Mouse (Mus musculus) right cerebral cortex, postnatal 25 days (tissue): Measurements from ENCODE around the gene Lrmda.

Source experiments
- DNase-seq: peaks from one replicate; pipeline ENCODE4 v3.0.0; 2022

Lrmda gene

DNA sequence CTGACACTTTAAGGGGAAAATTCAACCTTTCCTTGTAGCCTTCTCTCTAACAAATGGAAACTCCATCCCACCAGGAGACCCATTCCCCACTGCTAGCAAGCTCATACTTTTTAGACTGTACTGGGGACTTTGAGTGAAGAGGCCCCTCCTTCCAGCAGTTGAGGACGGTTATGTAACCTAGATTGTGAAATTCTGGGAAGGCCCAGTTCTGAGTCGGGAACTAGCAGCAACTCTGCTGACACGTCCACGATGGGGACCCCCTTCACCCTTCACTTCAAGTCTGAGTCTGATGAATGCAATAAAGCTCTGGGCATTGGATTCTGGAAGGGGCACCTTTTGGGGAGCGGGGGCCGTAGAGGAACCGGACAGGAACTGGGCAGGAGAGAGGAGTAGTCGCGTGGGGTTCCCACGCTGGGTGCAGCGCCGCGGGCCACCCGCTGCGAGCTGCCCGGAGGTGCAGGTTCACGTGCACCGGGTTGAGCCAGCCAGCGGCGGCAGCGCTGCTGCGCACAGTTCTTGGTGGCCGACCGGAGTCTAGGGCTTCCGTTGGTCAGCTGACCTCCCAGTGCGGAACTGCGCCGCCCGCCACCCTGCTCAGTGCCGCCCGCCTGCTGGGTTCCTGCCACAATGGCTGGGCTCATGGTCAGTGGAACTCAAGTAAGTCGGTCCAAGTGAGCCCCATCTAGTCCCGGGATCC, at the start of gene Lrmda:
Gene Lrmda (plus strand): TSS at position 461 of the 697 bp plus-strand sequence.
- peak; percentile 48 for DNase-seq

GRCm38 (mm10) chr14:21981462-21981861, 38.0 kb upstream of the Lrmda start:
- peak; percentile 63 for DNase-seq

DNA sequence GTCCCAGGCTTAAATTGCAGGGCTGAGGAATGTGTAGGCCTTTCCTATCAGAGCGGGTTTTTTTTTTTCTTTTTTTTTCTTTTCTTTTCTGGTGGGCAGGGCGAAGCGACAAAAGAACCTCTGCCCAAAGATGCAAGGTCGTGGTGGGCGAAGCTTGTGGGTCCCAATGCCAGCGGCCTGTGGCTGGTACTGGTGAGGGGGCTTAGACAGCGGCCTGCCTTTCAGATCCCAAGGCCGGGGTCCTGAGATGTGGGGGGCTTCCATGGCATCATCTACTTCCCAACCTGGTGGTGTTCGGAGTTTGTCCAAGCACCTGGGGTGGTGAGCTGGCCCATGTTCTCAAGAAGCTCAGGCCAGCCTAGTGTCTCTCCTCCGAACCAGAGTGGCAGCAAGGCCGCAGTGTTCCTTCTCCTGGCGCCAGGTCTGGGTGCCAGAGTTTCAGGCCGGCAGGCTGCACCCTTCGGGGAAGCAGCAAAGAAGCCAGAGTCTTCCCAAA, 37.4 kb upstream of the Lrmda start:
- DNase-seq, result no peak

- no peak for DNase-seq
Measured at GRCm38 (mm10) chr14:21982592-21983310, 36.8 kb upstream of the Lrmda start.

DNA sequence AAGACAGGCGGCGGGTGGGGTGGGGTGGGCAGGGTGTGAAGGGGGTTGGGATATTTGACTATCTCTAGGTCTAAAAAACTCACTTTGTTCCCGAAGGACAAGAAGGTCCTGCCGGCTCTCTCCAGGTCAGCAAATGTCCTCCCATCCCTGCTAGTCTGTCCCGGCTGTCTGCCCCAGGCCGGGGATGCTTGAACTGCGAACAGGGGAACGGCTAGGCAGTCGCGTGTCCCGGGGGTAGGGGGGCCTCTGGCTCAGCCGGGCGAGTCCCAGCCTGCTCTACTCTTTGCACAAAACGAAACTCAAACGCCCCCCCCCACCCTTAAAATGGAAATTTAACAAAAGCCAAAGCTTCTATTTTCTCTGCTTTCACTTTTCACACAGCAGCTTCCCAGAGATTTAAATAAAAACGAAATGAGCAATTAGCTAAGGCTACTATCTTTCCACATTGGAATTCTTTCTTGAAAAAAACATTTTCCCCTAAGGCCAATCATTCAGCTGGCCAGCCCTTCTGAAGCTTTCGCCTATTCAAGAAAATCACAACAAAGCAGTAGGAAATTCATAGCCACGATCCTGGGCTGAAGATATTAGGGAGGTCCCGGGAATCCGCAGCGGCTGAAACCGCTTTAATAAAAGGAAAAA, 36.1 kb upstream of the Lrmda start:
- no peak for DNase-seq

- DNase-seq, result no peak
Measured at GRCm38 (mm10) chr14:21983950-21984730, 35.4 kb upstream of the Lrmda start.

DNA sequence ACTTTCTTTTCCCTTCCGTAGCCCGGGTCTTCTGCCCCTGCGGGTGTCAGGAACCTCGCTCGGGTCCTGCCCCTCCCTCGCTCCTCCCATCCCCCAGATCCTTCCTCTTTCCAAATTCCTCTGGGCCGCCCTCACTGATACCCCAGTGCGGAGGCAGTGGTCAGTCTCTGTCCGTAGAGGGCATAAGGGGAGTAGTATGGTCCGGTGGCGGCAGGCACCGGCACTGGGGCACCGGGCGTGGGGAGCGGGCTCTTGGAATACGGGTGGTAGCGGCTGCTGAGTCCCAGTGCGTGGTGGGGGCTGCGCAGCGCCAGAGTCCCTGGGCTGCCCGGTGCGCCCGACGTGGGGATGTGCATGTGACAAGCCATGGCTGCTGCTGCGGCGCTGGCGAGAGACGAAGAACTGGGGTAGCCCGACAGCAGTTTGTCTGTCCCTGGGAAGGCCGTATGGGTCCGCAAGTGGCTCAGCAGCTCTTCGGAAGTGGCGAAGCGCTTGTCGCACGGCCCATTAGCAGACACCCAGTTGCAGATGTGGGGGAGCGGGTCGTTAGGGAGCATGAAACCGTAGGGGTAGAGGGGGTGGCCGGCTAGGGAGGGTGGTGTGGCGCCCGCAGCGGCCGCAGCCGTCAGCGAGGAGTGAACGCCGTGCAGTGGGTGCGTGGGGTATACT, 34.6 kb upstream of the Lrmda start:
- DNase-seq, result no peak

GRCm38 (mm10) chr14:21985426-21985931, 34.0 kb upstream of the Lrmda start:
- no peak for DNase-seq

- peak; percentile 79 for DNase-seq
Measured at GRCm38 (mm10) chr14:21985981-21986732, 33.4 kb upstream of the Lrmda start.

DNA sequence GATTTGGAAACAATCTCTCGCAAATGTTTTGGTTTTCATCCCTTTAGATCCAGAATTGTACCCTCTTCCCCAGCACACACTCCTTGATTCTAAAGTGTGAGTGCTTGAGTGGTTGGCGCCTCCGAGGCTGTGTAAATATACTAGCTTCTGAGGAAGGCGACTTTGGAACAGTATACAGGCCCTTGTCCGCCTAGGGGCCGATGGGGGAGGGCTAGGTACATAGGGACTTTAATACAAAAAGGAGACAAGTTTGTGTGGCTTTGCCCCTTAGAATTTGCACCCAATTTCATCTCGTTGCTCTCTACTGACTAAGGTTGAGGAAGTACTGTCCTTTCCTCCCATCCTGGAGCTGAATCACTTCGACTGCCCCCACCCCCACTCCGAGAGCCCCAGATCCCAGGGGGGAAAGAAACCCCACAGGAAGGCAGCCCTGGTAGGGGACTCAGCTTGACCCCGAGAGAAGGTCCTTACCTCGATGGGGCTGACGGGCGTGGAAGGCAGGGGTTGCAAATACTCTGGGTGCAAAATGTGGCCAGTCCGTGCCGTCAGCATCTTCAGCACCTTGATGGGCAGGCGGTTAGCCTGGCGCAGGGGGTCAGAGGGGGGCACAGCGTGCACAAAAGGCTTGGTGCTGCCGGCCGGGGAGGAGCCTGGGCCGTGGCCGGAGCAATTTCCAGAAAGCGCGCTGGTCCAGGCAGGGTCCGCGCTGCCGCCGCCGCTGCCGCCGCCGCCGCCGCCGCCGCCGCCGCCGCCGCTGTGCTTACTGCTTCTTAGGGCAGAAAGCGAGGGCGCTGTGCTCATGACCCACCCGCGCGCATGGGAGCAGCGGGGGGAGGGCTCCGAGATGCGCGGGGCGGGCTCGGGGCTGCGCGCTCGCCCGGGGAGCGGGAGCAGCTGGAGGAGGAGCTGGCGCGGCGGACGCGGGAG, 32.5 kb upstream of the Lrmda start:
- DNase-seq, result peak; percentile 23

DNA sequence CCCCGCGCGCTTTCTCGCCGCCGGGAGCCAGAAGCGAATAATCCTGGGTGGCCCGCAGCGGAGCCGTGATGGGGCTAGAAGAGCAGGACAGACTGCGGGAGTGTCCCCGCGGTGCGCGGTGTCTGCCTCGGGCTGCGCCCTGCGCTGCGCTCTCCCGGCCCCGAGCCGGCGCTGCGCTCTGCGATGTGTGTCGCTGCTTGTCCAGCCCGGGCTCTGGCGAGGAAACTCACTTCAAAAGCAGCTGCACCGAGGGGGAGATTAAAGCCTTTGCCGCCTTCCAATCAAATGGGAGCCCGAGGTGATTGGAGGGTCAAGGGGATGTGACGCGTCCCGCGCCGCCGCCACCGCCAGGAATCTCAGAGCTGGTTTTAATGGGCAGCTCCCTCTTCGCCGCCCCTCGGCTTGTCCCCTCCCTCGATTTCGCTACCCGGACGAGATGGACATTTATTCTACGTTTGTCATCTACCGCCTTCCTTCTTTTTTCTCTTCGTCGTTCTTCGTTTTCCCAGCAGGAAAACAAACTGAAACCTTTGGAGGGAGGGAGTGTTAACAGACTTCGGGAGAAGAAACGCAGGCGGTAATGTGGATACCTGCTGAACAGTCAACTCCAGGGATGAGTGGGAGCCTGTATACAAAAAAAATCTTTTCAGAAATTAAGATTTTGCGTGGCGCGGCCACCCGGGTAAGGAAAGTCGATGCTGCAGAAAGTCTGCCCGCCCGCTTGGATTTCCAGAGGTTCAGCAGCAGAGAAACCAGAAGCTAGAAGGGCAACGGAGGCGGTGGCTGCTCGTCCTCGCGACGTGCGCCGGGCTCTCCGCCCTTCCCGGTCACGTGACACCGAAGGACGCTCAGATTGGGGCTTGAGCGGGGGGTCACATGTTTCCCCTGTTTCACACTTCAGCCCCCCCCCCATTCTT, 31.6 kb upstream of the Lrmda start:
- peak; percentile 85 for DNase-seq

DNA sequence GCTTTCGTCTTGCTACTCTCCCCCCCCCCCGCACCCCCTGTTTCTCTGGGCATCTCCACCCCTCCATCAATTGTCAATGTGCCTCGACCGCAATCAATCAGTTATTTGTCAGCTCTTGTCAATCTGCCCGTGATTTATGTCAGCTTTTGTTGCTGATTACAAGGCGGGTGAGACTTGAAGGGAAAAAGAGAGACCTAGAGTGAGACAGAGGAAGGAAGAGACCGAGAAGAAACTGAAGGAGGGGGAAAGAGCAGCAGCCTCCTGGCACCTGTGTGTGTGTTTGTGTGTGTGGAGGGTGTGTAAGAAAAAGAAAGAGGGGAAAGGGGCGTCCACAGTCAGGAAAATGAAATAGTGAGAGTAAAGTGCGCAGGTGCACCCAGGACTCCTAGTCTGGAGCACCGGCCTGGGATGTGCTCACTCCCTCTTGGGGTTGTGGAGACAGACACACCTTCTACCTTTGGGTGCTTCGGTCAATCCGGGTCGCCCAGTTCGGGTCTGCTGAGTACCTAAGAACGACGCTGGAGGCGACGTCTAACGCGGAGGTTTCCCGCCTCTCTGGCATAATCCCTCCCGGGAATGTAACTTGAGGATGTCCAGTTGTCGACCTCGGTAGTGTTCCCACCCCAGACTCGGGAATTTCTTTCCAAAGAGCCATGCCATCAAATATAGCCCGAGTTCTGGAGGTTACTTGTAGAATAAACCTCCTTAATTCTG, 30.8 kb upstream of the Lrmda start:
- no peak for DNase-seq

DNA sequence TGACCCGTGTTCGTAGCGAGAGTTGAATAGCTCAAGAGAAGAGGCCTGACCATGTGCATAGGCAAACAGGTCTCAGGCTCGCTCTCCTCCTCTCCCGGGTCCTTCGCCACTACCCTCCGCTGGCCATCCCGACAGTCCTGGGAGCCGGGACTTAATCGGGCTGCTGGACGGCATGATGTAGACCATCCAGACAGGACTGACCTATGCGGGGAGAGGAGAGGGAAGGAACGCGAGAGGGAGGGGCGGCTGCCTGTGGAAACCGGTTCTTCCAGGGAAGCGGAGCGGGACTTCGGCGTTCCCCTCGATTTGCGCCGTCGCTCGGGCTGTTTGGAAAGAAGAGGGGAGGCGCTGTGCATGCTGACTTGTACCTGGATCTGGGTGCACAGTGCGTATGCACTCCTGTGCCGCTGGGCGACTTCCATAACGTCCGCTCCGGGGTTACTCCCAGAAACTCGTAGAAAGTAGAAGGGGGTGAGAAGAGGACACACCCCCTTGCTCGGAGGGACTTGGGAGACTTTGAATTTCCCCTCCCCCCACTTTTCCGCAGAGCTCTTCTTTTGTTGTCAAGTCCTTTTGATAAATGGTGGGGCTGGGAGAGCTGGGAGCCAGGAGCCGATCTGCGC, 30.1 kb upstream of the Lrmda start, which contains the start of gene Zfp503:
Gene Zfp503 (minus strand): TSS at position 311 of the 623 bp plus-strand sequence.
- DNase-seq, result peak; percentile 23

- no peak for DNase-seq
Measured at GRCm38 (mm10) chr14:21990321-21991021, 29.0 kb upstream of the Lrmda start.

DNA sequence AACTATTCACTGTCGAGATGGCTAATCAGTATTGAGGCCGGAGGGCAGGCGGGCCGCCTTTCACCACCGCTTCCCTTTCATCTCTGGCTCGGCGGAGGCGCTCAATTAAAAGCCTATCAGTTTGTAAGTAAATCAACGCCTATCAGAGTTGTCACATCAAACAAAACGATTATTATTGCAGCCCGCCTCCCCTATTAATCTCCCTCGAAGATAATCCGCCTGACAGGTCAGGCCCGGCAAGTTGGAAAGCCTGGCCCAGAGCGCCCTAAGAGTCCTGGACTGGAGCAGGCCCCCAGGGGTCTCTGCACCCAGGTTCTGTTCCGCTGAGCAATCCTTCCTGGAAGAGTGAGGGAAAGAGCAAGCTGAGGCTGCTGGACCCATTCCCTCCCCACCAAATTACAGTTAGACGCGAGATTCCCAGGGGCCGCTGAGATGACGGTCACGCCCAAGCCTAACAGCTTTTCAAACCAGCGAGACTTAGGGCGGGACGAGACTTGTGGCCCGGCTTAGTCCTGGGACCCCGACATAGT, 28.2 kb upstream of the Lrmda start:
- DNase-seq, result no peak

GRCm38 (mm10) chr14:21991856-21992255, 27.7 kb upstream of the Lrmda start:
- DNase-seq, result no peak

GRCm38 (mm10) chr14:21992321-21992885, 27.1 kb upstream of the Lrmda start:
- no peak for DNase-seq
